Mouse (Mus musculus): ENCODE results near the gene Rnft2. TPM values are rescaled to one million over a fixed set of nuclear protein-coding genes. Genes with fewer than 3 reads are reported as not detected.

Rnft2 gene
- total RNA-seq (2022) = 10 to 100 TPM in 1 of 4 experiments, 1 to 10 TPM in 3; 4.3 to 13.9 (median 7.0) TPM

DNA sequence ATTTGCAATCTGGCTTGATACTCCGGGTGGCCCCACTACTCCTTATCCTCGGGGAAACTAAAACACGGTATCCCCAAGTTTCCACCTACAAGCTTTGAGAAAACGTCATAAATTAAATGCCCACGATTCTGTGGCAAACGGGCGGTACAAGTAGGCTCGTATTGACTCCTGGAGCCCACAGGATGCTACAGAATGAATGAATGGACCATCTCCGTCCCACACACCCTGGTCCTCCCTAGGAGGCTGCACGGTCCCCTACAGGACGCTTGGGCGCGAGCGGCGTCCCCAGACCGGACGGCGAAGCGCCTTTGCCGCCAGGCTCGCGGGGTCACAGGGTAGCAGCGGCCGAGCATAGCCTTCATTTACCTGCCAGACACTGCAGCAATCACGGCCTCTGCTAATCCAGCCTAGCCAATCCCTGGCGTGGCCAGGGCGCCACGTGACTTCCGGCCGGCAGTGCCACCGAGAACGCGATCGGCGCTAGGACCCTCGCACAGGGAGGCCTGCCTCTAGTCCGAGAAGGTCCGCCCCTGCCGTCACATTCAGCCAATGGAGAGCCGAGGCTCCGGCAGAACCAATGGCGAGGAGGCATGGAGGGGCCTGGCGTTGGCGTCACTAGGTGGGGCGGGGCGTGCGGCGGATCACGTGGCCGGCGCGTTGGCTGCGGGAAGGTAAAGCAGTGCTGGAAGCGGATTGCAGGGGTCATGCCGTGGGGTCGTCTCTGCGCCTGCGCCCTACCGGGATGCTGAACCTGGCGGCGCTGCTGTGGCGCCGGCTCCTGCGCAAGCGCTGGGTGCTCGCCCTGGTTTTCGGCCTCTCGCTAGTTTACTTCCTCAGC is at the start of gene Rnft2, which contains the start of gene 2410131K14Rik:
Gene Rnft2 (minus strand): TSS at position 511 of the 838 bp plus-strand sequence.
Gene 2410131K14Rik (plus strand): TSS at position 622 of the 838 bp plus-strand sequence.
- DNase-seq = peak; percentile 99

DNA sequence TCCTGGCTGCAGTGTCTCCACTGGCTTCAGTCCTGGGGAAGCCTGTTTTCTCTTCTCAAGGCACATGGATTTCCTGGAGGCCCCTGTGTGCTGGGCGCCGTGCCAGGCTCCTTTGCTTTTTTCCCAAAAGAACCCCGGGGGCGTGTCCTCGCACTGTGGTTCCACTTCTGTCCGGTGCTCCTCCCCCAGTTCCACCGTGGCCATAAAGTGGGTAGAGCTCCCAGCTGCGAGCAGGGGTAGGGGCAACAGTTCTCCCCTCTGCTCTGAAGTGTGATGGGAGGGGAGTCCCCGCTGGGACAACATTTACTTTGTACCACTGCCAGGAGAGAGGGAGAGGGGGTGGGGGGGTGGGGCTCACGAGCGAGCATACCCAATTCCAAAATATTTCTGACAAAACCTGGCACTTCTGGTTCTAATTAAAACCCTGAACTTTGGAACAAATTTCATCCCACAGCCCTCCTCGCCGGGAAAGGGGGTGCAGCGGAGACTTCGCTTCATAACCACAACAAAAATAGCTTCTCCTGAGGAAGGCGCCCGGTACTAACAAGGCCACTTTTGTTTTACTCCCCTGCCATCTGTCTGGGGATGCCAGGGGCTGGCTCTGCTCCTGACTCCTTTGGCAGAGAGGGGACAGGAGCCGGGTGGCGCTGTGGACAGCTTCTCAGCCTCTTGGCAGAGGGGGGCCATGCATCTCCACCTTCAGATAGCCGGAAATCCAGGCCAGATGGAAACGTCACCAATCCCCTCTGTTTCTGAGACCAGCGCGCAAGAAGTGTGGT is 49.4 kb upstream of the Rnft2 start:
- peak; percentile 85 for DNase-seq

DNA sequence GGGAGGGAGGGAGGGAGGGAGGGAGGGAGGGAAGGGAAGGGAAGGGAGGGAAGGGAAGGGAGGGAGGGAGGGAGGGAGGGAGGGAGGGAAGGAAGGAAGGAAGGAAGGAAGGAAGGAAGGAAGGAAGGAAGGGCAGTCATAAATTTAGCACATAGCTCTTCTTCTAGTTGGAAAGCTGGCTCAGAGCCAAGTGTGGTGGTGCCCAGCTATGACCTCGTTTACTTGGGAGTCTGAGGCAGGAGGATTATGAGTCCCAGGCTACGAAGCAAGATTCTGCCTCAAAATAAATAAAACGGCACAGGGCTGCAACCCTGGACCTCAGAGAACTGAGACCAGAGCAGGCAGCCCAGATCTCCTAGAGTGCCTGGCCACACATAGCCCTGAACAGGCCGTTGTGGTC is 47.6 kb upstream of the Rnft2 start:
- no peak for DNase-seq

GRCm38 (mm10) chr5:118291453-118291852 is 46.5 kb upstream of the Rnft2 start:
- no peak for DNase-seq

DNA sequence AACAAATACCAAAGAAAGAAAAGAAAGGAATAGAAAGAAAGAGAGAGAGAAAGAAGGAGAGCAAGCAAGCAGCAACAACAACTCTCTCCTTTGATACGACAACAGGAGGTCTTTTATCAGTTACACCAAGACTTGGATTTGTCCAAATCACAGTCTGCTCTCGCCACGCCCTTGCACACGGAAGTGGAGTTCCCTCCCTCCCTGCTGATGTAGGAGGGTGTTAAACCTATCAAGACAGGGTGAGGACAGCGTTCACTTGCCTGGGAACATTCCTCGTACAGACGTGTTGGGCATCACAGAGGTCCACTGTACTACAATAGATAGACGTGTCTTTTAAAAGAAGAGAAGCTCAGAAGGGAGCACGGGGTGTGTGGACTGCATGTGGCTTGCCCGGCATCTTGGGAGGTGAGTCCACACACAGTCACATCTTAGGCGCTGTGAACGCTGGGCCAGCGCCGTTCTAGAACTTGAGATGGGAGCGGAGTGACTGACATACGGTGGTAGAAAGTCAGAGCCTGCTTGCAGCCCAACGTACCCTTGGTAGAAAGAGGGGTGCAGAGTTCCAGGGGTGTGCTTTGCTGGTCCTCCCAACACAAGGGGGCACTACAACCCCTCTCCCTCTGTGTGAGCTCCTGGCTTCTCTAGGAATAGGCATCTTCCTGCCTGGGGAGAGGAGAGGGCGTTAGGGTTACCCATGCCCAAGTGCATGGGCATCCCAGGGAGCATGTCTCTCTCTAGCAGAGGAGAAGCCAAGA is 33.0 kb upstream of the Rnft2 start:
- DNase-seq = no peak

- DNase-seq = no peak
These were observed 31.8 kb upstream of the Rnft2 start for GRCm38 (mm10) chr5:118276711-118277110.

GRCm38 (mm10) chr5:118276281-118276680 is 31.4 kb upstream of the Rnft2 start:
- DNase-seq = no peak

- DNase-seq = peak; percentile 12
These were observed 29.6 kb upstream of the Rnft2 start for GRCm38 (mm10) chr5:118274546-118274945.

GRCm38 (mm10) chr5:118273446-118273845 is 28.5 kb upstream of the Rnft2 start:
- DNase-seq = no peak

DNA sequence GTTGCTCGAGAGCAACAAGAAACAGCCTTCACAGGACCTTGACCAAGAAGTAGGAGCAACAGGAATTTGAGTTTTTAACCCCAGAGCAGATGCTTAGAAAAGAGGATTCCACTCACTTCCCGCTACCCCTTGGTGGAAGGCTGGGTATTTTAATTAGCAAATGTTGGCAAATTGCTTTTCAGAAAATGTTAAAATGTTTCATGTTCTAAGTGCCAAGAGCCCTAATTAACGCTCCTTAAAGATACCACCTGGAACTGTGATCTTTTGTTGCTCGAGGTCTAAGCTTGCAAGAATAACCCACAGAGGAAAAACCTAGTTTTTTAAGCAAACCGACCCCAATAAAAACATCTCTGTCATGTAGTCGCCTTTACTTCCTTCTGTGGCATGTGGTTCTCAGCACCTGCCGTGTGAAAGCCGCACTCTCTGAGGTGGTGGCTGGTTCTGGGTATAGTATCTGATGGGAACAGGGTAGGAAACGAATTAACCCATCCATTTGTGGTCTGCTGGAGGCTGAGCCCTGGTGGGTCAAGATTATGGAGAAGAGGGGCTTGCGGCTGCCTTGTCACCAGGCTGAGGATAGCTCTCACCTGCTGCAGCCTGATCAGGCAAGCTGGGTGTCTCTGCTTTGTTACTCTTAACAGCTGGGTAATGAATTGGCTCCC is 26.7 kb upstream of the Rnft2 start:
- DNase-seq = no peak

DNA sequence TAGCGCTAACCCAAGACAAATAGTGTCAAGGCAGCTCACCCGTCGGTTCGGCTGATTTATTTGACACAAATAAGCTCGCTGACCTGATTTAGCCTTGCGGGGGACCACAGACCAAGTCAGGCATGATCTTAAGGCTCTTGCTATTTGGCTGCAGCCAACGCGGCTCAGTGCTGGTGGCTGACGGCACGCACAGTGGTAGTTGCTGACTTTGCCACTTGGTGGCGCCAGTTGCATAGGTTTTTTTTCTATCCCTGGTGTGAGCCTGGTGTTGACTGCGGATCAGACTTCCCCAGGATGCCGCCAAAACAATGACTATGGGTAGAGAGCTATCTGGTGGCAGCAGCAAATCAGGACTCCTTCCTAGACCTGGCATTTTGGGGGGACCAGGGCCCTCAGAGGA is 24.1 kb upstream of the Rnft2 start:
- peak; percentile 64 for DNase-seq

GRCm38 (mm10) chr5:118266309-118266708 is 21.4 kb upstream of the Rnft2 start:
- no peak for DNase-seq

DNA sequence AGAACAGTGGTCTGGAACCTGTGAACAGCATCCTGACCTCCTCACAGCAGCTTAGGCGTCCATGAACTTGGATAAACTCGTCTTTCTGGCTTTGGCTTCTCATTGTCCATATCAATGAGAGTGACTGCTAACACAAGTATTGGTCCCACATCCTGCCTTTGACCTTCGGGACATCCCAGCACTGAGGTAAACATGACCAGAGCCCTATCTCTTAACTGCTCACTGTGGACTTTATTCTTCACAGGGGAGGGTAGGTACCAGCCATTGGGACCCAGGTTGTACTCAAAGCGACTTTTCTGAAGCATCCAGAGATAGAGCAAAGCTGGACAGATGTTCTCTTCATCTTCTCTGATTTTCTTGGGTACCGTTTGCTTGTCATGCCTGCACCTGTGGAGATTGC is 20.4 kb upstream of the Rnft2 start:
- DNase-seq = no peak

DNA sequence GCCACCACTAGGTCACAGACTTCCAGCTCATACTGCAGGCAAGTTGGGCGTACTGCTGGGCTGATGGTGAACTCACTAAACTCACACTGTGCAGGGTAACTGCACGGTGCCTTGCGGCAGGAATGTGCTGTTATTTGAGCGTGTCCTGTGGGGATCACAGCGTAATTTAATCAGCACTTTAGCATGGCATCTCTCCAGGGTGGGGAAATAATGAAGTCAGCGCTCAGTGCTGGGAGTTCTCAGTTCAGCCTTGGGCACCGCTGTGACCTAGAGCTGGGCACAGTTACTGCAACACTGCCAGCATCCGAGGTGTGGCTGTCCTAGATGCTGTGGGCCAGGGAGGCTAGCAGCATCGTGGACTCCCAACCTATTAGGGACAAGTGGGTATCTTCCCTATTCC is 19.4 kb upstream of the Rnft2 start:
- no peak for DNase-seq

DNA sequence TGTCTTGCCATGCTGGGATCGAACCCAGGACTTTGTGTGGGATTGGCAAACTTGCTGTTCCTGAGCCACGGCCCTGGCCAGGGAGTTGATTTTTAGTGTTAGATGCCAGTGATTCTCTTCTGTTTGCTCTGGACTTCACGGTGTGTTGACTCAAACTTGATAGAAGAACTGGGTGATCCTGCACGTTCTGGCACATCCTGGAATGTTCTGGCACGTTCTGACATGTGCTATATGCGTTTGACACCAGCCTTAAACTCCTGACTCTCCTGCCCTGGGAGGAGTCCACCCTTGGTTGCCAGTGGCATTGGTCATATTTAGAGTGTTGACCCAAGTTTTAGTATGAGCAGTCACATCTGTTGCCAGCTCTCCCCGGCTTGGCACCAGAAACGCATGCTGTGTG is 17.5 kb upstream of the Rnft2 start:
- DNase-seq = no peak

DNA sequence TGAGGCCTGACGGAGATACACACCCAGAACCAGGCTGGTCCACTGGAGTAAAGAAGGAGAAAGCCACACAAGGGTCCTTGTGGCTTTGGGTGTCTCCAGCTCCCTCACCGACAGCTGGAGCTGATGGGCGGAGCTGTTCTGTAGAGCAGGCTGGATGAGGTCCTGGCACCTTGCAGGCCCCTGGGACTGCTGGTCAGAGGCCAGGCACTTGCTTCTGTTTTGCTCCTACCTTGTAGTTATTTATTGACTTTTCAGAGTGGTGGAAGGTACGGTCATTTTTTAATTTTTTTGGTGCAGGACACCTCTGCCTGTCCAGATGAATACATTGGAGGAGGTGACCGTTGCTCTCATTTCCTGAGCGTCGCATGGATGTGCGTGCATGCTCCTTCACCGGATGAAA is 16.3 kb upstream of the Rnft2 start:
- DNase-seq = no peak

DNA sequence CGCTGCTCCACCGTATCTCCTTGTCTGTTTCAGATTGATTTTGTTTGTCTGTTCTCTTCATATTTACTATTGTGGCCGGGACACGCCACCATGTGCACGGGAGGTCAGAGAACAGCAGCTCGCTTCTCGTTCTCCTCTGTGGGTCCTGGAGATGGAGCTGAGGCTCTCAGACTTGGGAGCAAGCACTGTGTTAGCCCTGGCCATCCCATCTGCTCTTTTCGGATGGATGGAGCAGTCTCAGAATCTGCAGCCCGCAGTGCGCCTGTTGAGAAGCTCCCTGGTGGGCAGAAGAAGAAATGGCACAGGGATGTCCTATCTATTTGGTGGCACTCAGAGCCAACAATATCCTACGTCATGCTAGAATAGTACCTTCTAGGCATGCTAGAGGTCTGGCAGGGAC is 15.7 kb upstream of the Rnft2 start:
- no peak for DNase-seq

- DNase-seq = no peak
These were observed 15.1 kb upstream of the Rnft2 start for GRCm38 (mm10) chr5:118260055-118260454.

DNA sequence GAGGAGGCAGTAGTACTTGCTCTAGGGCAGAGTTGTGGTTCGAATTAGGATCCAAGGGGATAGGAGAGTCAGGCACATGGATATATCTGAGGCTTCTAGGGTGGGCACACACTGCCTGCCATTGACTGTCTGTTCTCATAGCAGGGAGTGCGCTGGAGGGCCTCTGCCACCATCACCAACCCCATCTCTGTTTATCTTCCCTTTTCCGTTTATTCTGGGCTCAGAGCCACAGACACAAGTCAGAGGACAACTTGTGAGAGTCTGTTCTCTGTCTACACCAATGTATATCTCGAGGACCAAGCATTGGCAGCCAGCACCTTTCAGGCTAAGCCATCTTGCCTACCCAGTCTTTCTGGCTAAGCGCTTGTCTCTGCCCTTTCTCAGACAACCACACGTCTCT is 14.7 kb upstream of the Rnft2 start:
- DNase-seq = no peak

DNA sequence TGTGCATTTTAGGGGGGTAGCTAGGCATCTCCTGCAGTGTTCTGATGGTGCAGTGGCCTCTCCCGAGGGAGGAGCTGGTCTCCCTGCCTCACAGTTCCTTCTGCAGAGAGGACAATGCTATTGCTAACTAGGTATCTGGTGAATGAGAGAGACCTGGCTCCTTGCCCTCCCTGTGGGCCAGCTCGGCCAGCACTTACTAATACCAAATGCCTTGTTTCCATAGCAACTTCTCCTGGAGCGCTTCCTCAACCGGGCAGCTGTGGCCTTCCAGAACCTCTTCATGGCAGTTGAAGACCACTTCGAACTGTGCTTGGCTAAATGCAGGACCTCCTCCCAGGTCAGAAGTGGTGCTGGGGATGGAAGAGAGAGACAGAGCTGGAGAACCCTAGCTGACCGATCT is 14.2 kb upstream of the Rnft2 start:
- DNase-seq = no peak

- DNase-seq = no peak
These were observed 12.1 kb upstream of the Rnft2 start for GRCm38 (mm10) chr5:118256981-118257380.

DNA sequence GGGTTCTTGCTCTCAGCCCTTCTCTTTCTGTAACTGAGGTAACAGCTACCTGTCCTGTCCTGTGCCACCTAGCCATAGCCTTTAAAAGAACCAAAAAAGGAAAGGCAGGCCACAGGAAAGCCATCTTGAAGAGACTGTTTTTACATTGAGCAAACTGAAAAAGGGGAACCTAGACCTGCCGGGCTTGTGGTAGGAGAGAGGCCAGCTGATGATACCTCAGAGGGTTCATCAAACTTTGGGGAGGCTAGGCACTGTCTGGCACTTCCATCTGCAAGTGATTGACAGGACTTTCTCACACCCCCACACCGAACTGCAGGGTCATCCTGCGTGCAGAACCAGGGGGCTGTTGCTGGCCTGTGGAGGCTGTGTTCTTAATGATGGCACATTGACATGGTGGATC is 8.6 kb upstream of the Rnft2 start:
- no peak for DNase-seq
